In the genomic region with DNA sequence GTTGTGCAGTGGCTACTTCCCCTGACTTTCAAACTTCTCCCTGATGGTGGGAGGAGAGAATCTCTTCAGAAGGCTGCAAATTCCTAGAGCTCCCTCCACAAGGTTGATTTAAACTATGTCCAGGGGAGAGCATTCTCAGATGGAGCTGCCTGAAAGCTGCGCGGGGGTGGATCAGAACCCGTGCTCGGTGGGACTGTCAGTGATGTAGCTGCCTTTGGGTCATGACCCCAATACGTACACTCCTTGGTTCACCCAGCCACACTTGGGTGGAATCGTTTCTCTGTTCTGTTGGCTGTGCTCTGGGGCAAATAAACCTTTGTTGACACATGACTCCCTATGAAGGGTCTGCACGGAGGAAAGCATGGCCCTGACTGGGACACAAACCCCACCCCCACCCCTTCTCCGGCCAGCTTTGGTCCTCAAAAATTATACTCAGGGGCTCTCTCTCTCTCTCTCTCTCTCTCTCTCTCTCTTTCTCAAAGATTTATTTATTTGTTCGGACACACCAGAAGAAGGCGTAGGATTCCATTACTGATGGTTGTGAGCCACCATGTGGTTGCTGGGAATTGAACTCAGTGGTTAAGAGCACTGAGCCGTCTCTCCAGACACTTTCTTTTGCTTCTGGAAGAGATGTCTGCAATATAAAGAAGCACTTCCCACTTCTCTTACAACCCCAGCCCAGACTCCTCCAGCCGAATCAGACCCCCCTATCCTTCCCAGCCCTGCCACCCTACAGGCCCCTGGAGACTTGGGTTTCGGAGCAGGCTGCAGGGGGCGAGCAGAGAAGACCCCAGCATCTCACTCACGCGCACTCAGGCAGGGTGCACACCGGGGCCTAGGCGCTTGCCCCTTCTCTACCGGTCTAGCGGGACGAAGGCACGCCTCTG, we compare ENCODE assay signal across 8 mouse cellular contexts. TPM values are rescaled to one million over a fixed set of nuclear protein-coding genes. Genes with fewer than 3 reads are reported as not detected.
DNase-seq lines count a peak whose midpoint lies in the region; ATAC-seq lines count a peak whose summit lies in the region.

No protein-coding gene starts in this region.

- ATAC-seq in heart, embryonic 11.5 days (replicated peaks; ENCODE audit: insufficient number of reproducible peaks, low FRiP score, low TSS enrichment), result no peak
- peak; percentile 1; the same call in 1 of the 2 replicates for ATAC-seq in heart, embryonic 16.5 days (replicated peaks; ENCODE audit: extremely low read depth, insufficient read depth, low FRiP score)
- ATAC-seq in megakaryocyte, adult 5-6 weeks (ENCODE audit: poor library complexity, severe bottlenecking), result peak; percentile 26
- ATAC-seq in activated CD4-positive, CD25-positive, alpha-beta regulatory T cell, adult 4 months, result no peak

- 7% methylated on average over 22 of the region's 22 CpGs for WGBS in heart, embryonic 11.5 days (ENCODE audit: insufficient replicate concordance)
- WGBS in heart, embryonic 16.5 days, result 6% methylated on average over 22 of the region's 22 CpGs

- no peaks in the 10 kb centered on the region for H3K27me3 ChIP-seq in heart, embryonic 11.5 days (ENCODE audit: control insufficient read depth, insufficient read depth, low read length)
- no peaks in the 10 kb centered on the region for H3K27me3 ChIP-seq in heart, embryonic 16.5 days (ENCODE audit: control insufficient read depth, insufficient read depth, low read length)

- DNase-seq in heart, adult 9 months (ENCODE audit: low spot score in 2 of 2), result no peak
- peak; percentile 47 for DNase-seq in MN1 (ENCODE audit: low spot score)
- no peak for DNase-seq in right cerebral cortex, postnatal 4 days
- no peak for DNase-seq in spleen, adult 18-20 months

- H3K4me3 ChIP-seq in heart, embryonic 11.5 days (ENCODE audit: low read depth, low read length), result peak overlapping the region; percentile 81
- H3K4me3 ChIP-seq in heart, embryonic 16.5 days (ENCODE audit: low read length), result peak overlapping the region; percentile 93

- peaks cover 13% of the 10 kb centered on the region for H3K36me3 ChIP-seq in heart, embryonic 11.5 days (ENCODE audit: control insufficient read depth, insufficient read depth, low read length)
- peaks cover 24% of the 10 kb centered on the region for H3K36me3 ChIP-seq in heart, embryonic 16.5 days (ENCODE audit: control insufficient read depth, insufficient read depth)

- H3K4me2 ChIP-seq in heart, embryonic 11.5 days, result peak overlapping the region; percentile 78
- peak overlapping the region; percentile 76 for H3K4me2 ChIP-seq in heart, embryonic 16.5 days (ENCODE audit: low read depth, low read length)

- peak overlapping the region; percentile 77 for H3K9ac ChIP-seq in heart, embryonic 11.5 days (ENCODE audit: low read depth, low read length)
- peak overlapping the region; percentile 89 for H3K9ac ChIP-seq in heart, embryonic 16.5 days (ENCODE audit: low read length)

- H3K27ac ChIP-seq in heart, embryonic 11.5 days (ENCODE audit: low read depth, low read length), result peak overlapping the region; percentile 72
- peak overlapping the region; percentile 87 for H3K27ac ChIP-seq in heart, embryonic 16.5 days (ENCODE audit: low read length)

- peaks cover 17% of the 10 kb centered on the region for H3K4me1 ChIP-seq in heart, embryonic 11.5 days (ENCODE audit: control insufficient read depth, insufficient read depth, low read length)
- H3K4me1 ChIP-seq in heart, embryonic 16.5 days (ENCODE audit: control insufficient read depth, insufficient read depth, low read length), result peaks cover 26% of the 10 kb centered on the region

- no peaks in the 10 kb centered on the region for H3K9me3 ChIP-seq in heart, embryonic 11.5 days (replicated peaks; ENCODE audit: control insufficient read depth, low read length)
- H3K9me3 ChIP-seq in heart, embryonic 16.5 days (replicated peaks; ENCODE audit: control insufficient read depth, low read length), result no peaks in the 10 kb centered on the region

RNA-seq across cellular contexts. Expression of a gene that starts 0.8 kb away (rescaled TPM):
- polyA plus RNA-seq in heart, embryonic 11.5 days (2014; fragmentation: Nextera tagmentation; extraction: Ambion mirVana), result 23.9 and 24.9 TPM in 2 replicates
- polyA plus RNA-seq in heart, embryonic 16.5 days (2015; fragmentation: Nextera tagmentation; extraction: Ambion mirVana), result 33.9 and 36.8 TPM in 2 replicates
- 47.8 and 52.8 TPM in 2 replicates for total RNA-seq in megakaryocyte, adult 5-6 weeks (2015)
- total RNA-seq in megakaryocyte, adult 5-6 weeks (2017), result 61.5 and 72.5 TPM in 2 replicates
- polyA plus RNA-seq in activated CD4-positive, CD25-positive, alpha-beta regulatory T cell, adult 4 months (2017; shearing (Covaris generic)), result 10 to 100 TPM; 52.3 to 77.0 TPM

RNA-seq across cellular contexts. Expression of a gene that starts 1.0 kb away (rescaled TPM):
- polyA plus RNA-seq in heart, embryonic 11.5 days (2014; fragmentation: Nextera tagmentation; extraction: Ambion mirVana), result 7.2 and 10.8 TPM in 2 replicates
- polyA plus RNA-seq in heart, embryonic 16.5 days (2015; fragmentation: Nextera tagmentation; extraction: Ambion mirVana), result 10.4 and 12.4 TPM in 2 replicates
- 2.5 and 6.6 TPM in 2 replicates for total RNA-seq in megakaryocyte, adult 5-6 weeks (2015)
- total RNA-seq in megakaryocyte, adult 5-6 weeks (2017), result 11.5 and 15.3 TPM in 2 replicates
- 1 to 10 TPM; 3.0 to 7.5 TPM for polyA plus RNA-seq in activated CD4-positive, CD25-positive, alpha-beta regulatory T cell, adult 4 months (2017; shearing (Covaris generic))

RNA-seq across cellular contexts. Expression of a gene that starts 19.6 kb away (rescaled TPM):
- 4.9 and 6.9 TPM in 2 replicates for polyA plus RNA-seq in heart, embryonic 11.5 days (2014; fragmentation: Nextera tagmentation; extraction: Ambion mirVana)
- polyA plus RNA-seq in heart, embryonic 16.5 days (2015; fragmentation: Nextera tagmentation; extraction: Ambion mirVana), result 4.7 and 5.2 TPM in 2 replicates
- total RNA-seq in megakaryocyte, adult 5-6 weeks (2015), result 5.4 and 6.5 TPM in 2 replicates
- 5.8 and 6.3 TPM in 2 replicates for total RNA-seq in megakaryocyte, adult 5-6 weeks (2017)
- 1 to 10 TPM; 5.1 to 9.0 TPM for polyA plus RNA-seq in activated CD4-positive, CD25-positive, alpha-beta regulatory T cell, adult 4 months (2017; shearing (Covaris generic))

RNA-seq across cellular contexts. Expression of a gene that starts 36.7 kb away (rescaled TPM):
- 61.8 and 95.4 TPM in 2 replicates for polyA plus RNA-seq in heart, embryonic 11.5 days (2014; fragmentation: Nextera tagmentation; extraction: Ambion mirVana)
- polyA plus RNA-seq in heart, embryonic 16.5 days (2015; fragmentation: Nextera tagmentation; extraction: Ambion mirVana), result 164 and 184 TPM in 2 replicates
- 12.5 and 12.7 TPM in 2 replicates for total RNA-seq in megakaryocyte, adult 5-6 weeks (2015)
- 15.7 and 17.4 TPM in 2 replicates for total RNA-seq in megakaryocyte, adult 5-6 weeks (2017)
- 10 to 100 TPM; 17.2 to 23.9 TPM for polyA plus RNA-seq in activated CD4-positive, CD25-positive, alpha-beta regulatory T cell, adult 4 months (2017; shearing (Covaris generic))

RNA-seq across cellular contexts. Expression of a gene that starts 58.2 kb away (rescaled TPM):
- polyA plus RNA-seq in heart, embryonic 11.5 days (2014; fragmentation: Nextera tagmentation; extraction: Ambion mirVana), result 9.8 and 11.6 TPM in 2 replicates
- polyA plus RNA-seq in heart, embryonic 16.5 days (2015; fragmentation: Nextera tagmentation; extraction: Ambion mirVana), result 8.7 and 11.0 TPM in 2 replicates
- 77.3 and 82.7 TPM in 2 replicates for total RNA-seq in megakaryocyte, adult 5-6 weeks (2015)
- total RNA-seq in megakaryocyte, adult 5-6 weeks (2017), result 41.7 and 44.5 TPM in 2 replicates
- 10 to 100 TPM; 21.1 to 29.0 TPM for polyA plus RNA-seq in activated CD4-positive, CD25-positive, alpha-beta regulatory T cell, adult 4 months (2017; shearing (Covaris generic))

Comparison
In these comparisons a context has a peak if more than half of its experiments do, and no peak if none do; other contexts are left out.
1. ATAC-seq: peak in heart, embryonic 16.5 days (single experiment) and megakaryocyte, adult 5-6 weeks (single experiment); none in heart, embryonic 11.5 days (single experiment) and activated CD4-positive, CD25-positive, alpha-beta regulatory T cell, adult 4 months (single experiment).